Mouse (Mus musculus): ENCODE data around the gene Ell.

- TF ChIP-seq CTCF (IDR thresholded peaks at IDR 0.05; ENCODE audit: borderline replicate concordance, insufficient read depth, low read length) (no peak), POLR2A (IDR thresholded peaks at IDR 0.05; ENCODE audit: low read depth, low read length) (no peak)
Measured at GRCm38 (mm10) chr8:70560096-70560495, 20.8 kb downstream of the Ell start.

All from embryonic fibroblast, embryonic 13.5 days (primary cell).